12 mouse cellular contexts compared by ENCODE assay signal in the genomic region with DNA sequence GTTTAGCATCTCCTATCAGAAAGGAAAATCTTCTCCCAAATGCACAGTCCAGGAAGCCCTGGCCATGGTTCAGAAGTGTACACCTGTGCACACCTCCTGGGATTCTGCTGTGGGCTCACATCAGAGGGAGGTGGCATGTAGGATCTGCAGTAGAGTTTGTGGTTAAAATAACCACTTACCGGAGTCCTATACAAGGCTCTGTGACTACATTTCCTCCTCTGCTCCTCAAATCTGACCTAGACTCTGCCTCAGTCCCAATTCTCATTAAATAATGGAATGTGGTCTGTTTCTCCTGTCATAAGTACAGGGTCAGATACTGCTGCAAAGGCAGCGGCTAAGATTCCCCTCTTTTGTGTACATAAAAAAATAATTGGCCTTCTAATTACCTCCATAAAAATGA. TPM values are rescaled to one million over a fixed set of nuclear protein-coding genes. Genes with fewer than 3 reads are reported as not detected.
DNase-seq lines count a peak whose midpoint lies in the region; ATAC-seq and TF ChIP-seq lines count a peak whose summit lies in the region.
"Had no signal": no experiment of that assay in that cellular context is flagged by ENCODE, and none has a peak within 500 bp of the region (broad histone marks: within the 10 kb centered on the region; RNA-seq: fewer than 3 reads in every experiment).

No protein-coding gene starts in this region.

- peak overlapping the region; percentile 61; the same call in 1 of the 2 replicates for H3K4me3 ChIP-seq in gastrocnemius, adult 2 months
- H3K4me3 ChIP-seq in liver, embryonic 11.5 days (ENCODE audit: low read depth, low read length): no peak overlapping the region
- no peak overlapping the region for H3K4me3 ChIP-seq in liver, postnatal 0 days (ENCODE audit: low read depth, low read length)
- H3K4me3 ChIP-seq in hindbrain, postnatal 0 days (ENCODE audit: low read length): peak overlapping the region; percentile 18; the same call in 1 of the 2 replicates
- no peak overlapping the region for H3K4me3 ChIP-seq in neural tube, embryonic 14.5 days (ENCODE audit: low read depth, low read length)

- no peaks in the 10 kb centered on the region for H3K4me1 ChIP-seq in liver, embryonic 11.5 days (replicated peaks; ENCODE audit: control insufficient read depth, insufficient read depth, low read length)
- H3K4me1 ChIP-seq in liver, postnatal 0 days (ENCODE audit: insufficient read depth): no peaks in the 10 kb centered on the region
- no peaks in the 10 kb centered on the region for H3K4me1 ChIP-seq in hindbrain, postnatal 0 days (ENCODE audit: insufficient read depth, low read length)
- H3K4me1 ChIP-seq in neural tube, embryonic 14.5 days (ENCODE audit: control insufficient read depth, insufficient read depth, low read length): 0 out of 2 replicates have a peak, but pooled peaks cover 4% of the 10 kb centered on the region

- no peak for DNase-seq in gastrocnemius, adult 2 months
- DNase-seq in gastrocnemius, adult 8-10 months (ENCODE audit: low spot score in 2 of 2): no peak
- DNase-seq in liver, embryonic 11.5 days (ENCODE audit: low spot score): no peak
- no peak for DNase-seq in liver, postnatal 0 days
- DNase-seq in hindbrain, postnatal 0 days (ENCODE audit: low spot score): no peak
- DNase-seq in thymus, postnatal 36 days: no peak
- DNase-seq: lung, adult 2 months had no signal

- intact Hi-C loops in gastrocnemius, adult 2 months (cut with DNase I): no loop called here

- H3K4me2 ChIP-seq in liver, embryonic 11.5 days: 0 out of 2 replicates have a peak overlapping the region, but pooled peaks have one; percentile 7
- H3K4me2 ChIP-seq in liver, postnatal 0 days (ENCODE audit: low read depth, low read length): no peak overlapping the region
- H3K4me2 ChIP-seq in hindbrain, postnatal 0 days (ENCODE audit: low read depth, low read length): peak overlapping the region; percentile 53
- H3K4me2 ChIP-seq in neural tube, embryonic 14.5 days (ENCODE audit: low read depth, low read length): peak overlapping the region; percentile 14

- no peaks in the 10 kb centered on the region for H3K36me3 ChIP-seq in liver, embryonic 11.5 days (ENCODE audit: control insufficient read depth, insufficient read depth, low read length)
- H3K36me3 ChIP-seq in liver, postnatal 0 days (replicated peaks; ENCODE audit: insufficient read depth, low read length): no peaks in the 10 kb centered on the region
- no peaks in the 10 kb centered on the region for H3K36me3 ChIP-seq in hindbrain, postnatal 0 days (ENCODE audit: insufficient read depth, low read length)
- H3K36me3 ChIP-seq in neural tube, embryonic 14.5 days (ENCODE audit: control insufficient read depth, insufficient read depth, low read length): no peaks in the 10 kb centered on the region

- H3K9me3 ChIP-seq in liver, embryonic 11.5 days (ENCODE audit: control insufficient read depth, low read length): no peaks in the 10 kb centered on the region
- H3K9me3 ChIP-seq in liver, postnatal 0 days (ENCODE audit: low read length): no peaks in the 10 kb centered on the region
- H3K9me3 ChIP-seq in hindbrain, postnatal 0 days (ENCODE audit: low read length): no peaks in the 10 kb centered on the region
- H3K9me3 ChIP-seq in neural tube, embryonic 14.5 days (ENCODE audit: control insufficient read depth, low read length): no peaks in the 10 kb centered on the region

- TF ChIP-seq EP300 in liver, postnatal 0 days (IDR thresholded peaks at IDR 0.05; ENCODE audit: low read depth): no peak

- no peak for TF ChIP-seq CTCF in gastrocnemius, adult 2 months (IDR thresholded peaks at IDR 0.05)
- no peak for TF ChIP-seq CTCF in liver, postnatal 0 days (IDR thresholded peaks at IDR 0.05; ENCODE audit: low read depth)
- TF ChIP-seq CTCF in hindbrain, postnatal 0 days (IDR thresholded peaks at IDR 0.05; ENCODE audit: low read depth): no peak

- no peak overlapping the region for H3K9ac ChIP-seq in liver, embryonic 11.5 days (ENCODE audit: low read depth, low read length)
- no peak overlapping the region for H3K9ac ChIP-seq in liver, postnatal 0 days (replicated peaks)
- H3K9ac ChIP-seq in hindbrain, postnatal 0 days (replicated peaks; ENCODE audit: low read length): no peak overlapping the region
- H3K9ac ChIP-seq in neural tube, embryonic 14.5 days (replicated peaks; ENCODE audit: low read depth, low read length): no peak overlapping the region

- 33% methylated on average over 2 of the region's 2 CpGs for WGBS in liver, embryonic 11.5 days
- WGBS in liver, postnatal 0 days (ENCODE audit: insufficient replicate concordance): 26% methylated on average over 2 of the region's 2 CpGs
- 31% methylated on average over 2 of the region's 2 CpGs for WGBS in hindbrain, postnatal 0 days
- WGBS in neural tube, embryonic 14.5 days: 22% methylated on average over 2 of the region's 2 CpGs

- no peak overlapping the region for H3K27ac ChIP-seq in gastrocnemius, adult 2 months
- no peak overlapping the region for H3K27ac ChIP-seq in liver, embryonic 11.5 days (ENCODE audit: low read depth, low read length)
- H3K27ac ChIP-seq in liver, postnatal 0 days (ENCODE audit: low read depth): no peak overlapping the region
- H3K27ac ChIP-seq in hindbrain, postnatal 0 days: no peak overlapping the region
- no peak overlapping the region for H3K27ac ChIP-seq in neural tube, embryonic 14.5 days (ENCODE audit: low read depth, low read length)

- ATAC-seq in liver, embryonic 11.5 days (replicated peaks; ENCODE audit: low FRiP score): no peak
- ATAC-seq in liver, postnatal 0 days: no peak
- no peak for ATAC-seq in hindbrain, postnatal 0 days
- peak; percentile 53; the same call in 1 of the 2 replicates for ATAC-seq in neural tube, embryonic 14.5 days (ENCODE audit: low read depth)
- ATAC-seq in megakaryocyte-erythroid progenitor cell, adult 5-6 weeks (replicated peaks; ENCODE audit: low FRiP score, low TSS enrichment, poor library complexity, severe bottlenecking): no peak

- peaks cover 27% of the 10 kb centered on the region for H3K27me3 ChIP-seq in liver, embryonic 11.5 days (replicated peaks; ENCODE audit: control insufficient read depth, insufficient read depth, low read length)
- H3K27me3 ChIP-seq in liver, postnatal 0 days (ENCODE audit: insufficient read depth, low read length): peaks cover 41% of the 10 kb centered on the region
- H3K27me3 ChIP-seq in hindbrain, postnatal 0 days (ENCODE audit: insufficient read depth, low read length): peaks cover 9% of the 10 kb centered on the region
- peaks cover 6% of the 10 kb centered on the region for H3K27me3 ChIP-seq in neural tube, embryonic 14.5 days (ENCODE audit: control insufficient read depth, insufficient read depth, low read length)

RNA-seq across cellular contexts. Expression of a gene that starts 23.9 kb away (rescaled TPM):
- total RNA-seq in gastrocnemius, adult 2 months (2021): 10 to 100 TPM; 10.6 to 29.0 TPM
- 10 to 100 TPM; 24.2 to 32.0 (median 27.8) TPM for total RNA-seq in gastrocnemius, adult 8-10 months (2022)
- polyA plus RNA-seq in liver, embryonic 11.5 days (2014; fragmentation: Nextera tagmentation; extraction: Ambion mirVana): 0.69 and 1.0 TPM in 2 replicates
- not detected in 2 replicates for polyA plus RNA-seq in liver, postnatal 0 days (2015; fragmentation: Nextera tagmentation; extraction: Ambion mirVana)
- 0.42 and 1.2 TPM in 2 replicates for total RNA-seq in hindbrain, postnatal 0 days (2014; rRNA removed)
- 0.51 and 0.93 TPM in 2 replicates for polyA plus RNA-seq in hindbrain, postnatal 0 days (2015; fragmentation: Nextera tagmentation; extraction: Ambion mirVana)
- not detected in 2 replicates for polyA plus RNA-seq in neural tube, embryonic 14.5 days (2014; fragmentation: Nextera tagmentation; extraction: Ambion mirVana)
- total RNA-seq in megakaryocyte-erythroid progenitor cell, adult 5-6 weeks (2014; fragmentation: Nextera tagmentation): 0.27 TPM in 1 of 2 replicates, not detected in the other
- not detected in 2 replicates for total RNA-seq in megakaryocyte-erythroid progenitor cell, adult 5-6 weeks (2017)
- total RNA-seq: common myeloid progenitor, adult 5-6 weeks had no signal

RNA-seq across cellular contexts. Expression of a gene that starts 50.8 kb away (rescaled TPM):
- not detected for total RNA-seq in gastrocnemius, adult 2 months (2021)
- not detected for total RNA-seq in gastrocnemius, adult 8-10 months (2022)
- not detected in 2 replicates for polyA plus RNA-seq in liver, embryonic 11.5 days (2014; fragmentation: Nextera tagmentation; extraction: Ambion mirVana)
- not detected in 2 replicates for polyA plus RNA-seq in liver, postnatal 0 days (2015; fragmentation: Nextera tagmentation; extraction: Ambion mirVana)
- total RNA-seq in hindbrain, postnatal 0 days (2014; rRNA removed): 0.63 and 0.86 TPM in 2 replicates
- 1.1 TPM in 1 of 2 replicates, not detected in the other for polyA plus RNA-seq in hindbrain, postnatal 0 days (2015; fragmentation: Nextera tagmentation; extraction: Ambion mirVana)
- 0.10 TPM in 1 of 2 replicates, not detected in the other for polyA plus RNA-seq in neural tube, embryonic 14.5 days (2014; fragmentation: Nextera tagmentation; extraction: Ambion mirVana)
- not detected in 2 replicates for total RNA-seq in megakaryocyte-erythroid progenitor cell, adult 5-6 weeks (2014; fragmentation: Nextera tagmentation)
- not detected in 2 replicates for total RNA-seq in megakaryocyte-erythroid progenitor cell, adult 5-6 weeks (2017)
- total RNA-seq: common myeloid progenitor, adult 5-6 weeks; heart, adult 8-10 months; MEL had no signal
- polyA plus RNA-seq: lung, adult 2 months had no signal

Comparison
In these comparisons a context has a peak if more than half of its experiments do, and no peak if none do; other contexts are left out.
1. H3K4me3 ChIP-seq: peak in gastrocnemius, adult 2 months (single experiment) and hindbrain, postnatal 0 days (single experiment); none in liver, embryonic 11.5 days (single experiment), liver, postnatal 0 days (single experiment) and neural tube, embryonic 14.5 days (single experiment).